Mouse (Mus musculus) layer of hippocampus, postnatal 36 days (tissue): Measurements from ENCODE around the gene Kcng3. TPM values are rescaled to one million over a fixed set of nuclear protein-coding genes. Genes with fewer than 3 reads are reported as not detected.
A peak's percentile ranks its signal among the peaks of the same experiment; 100 is the strongest.

Experiments used
- DNase-seq, 2 experiments: peaks; one replicate each; pipeline ENCODE4 v3.0.0; 2022
- total RNA-seq, 2 experiments: library from RNA; stranded (reverse); gene quantifications; 2 replicates each; pipeline ENCODE4 v1.2.3; 2021

The Kcng3 gene
- total RNA-seq, 2 experiments from 2014 or later, result 9.3 to 12.4 TPM

DNA sequence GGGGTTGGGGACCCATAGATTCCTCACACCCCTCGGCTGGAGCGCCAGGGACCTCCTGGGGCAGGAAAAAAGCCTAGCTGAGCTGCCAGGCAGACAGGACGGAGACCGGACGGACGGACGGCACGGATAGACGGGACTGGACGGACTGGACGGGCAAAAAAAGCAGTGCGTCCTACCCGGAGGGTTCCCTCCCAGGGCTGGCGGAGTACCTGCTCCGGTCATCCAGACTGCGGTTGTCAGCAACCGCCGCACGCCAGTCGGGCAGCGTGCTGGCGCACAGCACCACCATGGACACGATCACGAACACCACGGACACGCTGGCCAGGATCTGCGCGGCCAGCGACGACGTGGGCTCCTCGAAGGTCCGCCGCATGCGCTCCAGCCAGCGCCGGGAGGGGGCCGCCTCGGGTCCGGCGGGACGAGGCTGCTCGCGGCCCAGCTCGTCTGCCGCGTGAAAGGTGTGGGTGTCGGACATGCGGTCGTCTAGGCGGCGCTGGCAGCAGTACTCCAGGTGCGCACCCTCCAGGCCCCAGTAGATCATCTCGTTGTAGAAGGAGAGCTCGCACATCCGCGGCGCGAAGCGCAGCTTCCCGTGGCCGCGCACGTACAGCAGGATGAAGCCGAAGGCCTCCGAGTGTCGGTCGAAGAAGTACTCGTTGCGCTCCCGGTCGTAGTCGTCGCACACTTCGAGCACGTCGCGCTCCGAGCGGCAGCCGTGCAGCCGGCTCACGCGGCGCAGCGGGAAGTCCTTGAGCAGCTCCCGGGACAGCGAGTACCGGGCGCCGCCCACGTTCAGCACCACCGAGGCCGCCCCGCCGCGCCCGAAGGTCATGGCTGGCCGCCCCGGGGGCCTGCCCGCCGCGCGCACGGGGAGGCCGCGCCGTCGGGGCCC, 662 bp downstream of the Kcng3 start:
- DNase-seq, result peak in 1 of 2 experiments; percentile 12

DNA sequence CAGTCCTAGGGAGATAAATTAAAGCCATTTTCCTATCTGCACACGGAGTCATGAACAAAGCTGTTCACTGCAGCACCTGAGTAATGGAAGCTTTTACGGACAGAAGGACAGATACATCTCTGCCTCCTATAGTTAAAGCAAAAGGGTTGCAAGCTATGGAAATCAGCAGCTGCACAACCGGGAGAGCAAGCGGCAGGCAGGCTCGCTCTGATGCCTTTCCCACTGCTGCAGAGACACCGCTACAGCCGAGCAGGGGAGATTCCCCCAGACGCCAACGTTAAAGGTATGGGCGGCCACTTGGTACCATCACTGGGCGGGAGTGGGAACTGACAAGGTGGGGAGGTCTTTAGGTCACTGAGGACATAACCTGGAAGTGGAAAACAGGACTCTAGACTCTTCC, 17.8 kb downstream of the Kcng3 start:
- DNase-seq, result no peak

DNA sequence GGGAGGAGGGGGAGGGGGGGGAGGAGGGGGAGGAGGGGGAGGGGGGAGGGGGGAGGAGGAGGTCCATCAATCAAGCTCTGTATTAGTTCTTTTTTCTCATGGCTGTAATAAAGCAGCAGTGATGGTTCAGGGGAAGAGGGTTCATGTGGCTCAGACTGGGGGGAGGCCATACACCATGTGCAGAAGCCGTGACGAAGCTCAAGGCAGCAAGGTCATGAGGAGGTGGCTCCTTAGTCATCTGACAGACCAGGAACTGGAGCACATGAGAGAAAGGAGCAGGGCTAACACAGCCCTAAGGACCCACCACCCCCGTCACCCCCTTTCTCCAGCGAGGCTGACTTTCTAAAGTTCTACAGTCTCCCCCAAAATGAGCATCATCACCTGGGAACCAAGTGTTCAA, 22.2 kb downstream of the Kcng3 start:
- DNase-seq, result no peak

DNA sequence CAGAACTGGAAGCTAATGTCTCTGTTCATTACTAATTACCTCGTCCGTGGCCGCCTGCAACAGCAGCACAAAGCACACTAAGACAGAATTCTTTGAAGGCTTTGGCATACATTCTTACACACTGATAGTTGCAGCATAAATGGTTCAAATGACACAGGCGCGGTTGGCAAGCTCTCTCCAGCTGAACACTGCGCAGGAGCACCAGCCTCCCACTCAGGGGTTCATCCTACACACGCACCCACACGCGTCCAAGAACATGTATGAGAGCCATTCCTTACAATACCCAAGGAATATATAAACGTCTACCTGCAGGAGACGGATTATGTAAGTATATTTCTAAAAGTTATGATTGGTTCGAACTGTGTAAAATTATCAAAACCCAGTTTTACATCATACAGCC, 30.7 kb downstream of the Kcng3 start:
- DNase-seq, result no peak

DNA sequence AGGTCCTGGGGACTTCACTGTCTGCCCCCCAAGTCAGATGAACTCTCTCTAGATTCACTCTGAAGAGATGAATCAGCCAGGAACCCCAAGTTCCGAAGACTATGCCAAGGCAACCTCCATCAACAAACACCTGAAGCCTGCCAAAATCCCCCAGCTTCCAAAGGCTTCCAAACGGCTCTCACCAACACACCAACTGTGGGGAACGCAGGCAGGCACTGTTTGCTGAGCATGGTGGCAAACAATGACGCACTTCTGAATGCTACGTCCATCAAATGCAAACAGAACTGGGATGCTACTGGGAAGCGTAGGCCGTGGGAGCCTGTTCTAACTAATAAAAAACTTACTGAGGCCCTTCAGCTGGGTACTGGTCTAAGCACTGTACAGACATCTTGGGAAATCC, 35.7 kb downstream of the Kcng3 start:
- peak; percentile 36 to 50 for DNase-seq

DNA sequence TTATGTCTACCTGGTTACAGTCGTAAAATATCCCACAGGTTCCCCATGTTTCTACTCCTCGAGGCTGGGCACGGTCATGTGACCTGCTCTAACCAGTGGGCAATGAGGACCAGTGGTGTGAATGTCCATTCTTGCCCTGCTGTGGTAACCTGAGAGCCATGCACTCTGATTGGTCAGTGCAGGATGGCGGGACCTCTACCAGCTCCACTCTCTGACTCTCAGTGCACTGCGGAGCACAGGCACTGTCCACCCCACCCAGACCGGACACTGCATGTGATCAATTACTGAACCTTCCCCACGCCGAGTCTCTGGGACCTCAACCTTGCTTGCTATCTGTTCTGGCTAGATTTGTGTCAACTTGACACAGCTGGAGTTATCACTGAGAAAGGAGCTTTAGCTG, 37.2 kb downstream of the Kcng3 start:
- DNase-seq, result no peak

DNA sequence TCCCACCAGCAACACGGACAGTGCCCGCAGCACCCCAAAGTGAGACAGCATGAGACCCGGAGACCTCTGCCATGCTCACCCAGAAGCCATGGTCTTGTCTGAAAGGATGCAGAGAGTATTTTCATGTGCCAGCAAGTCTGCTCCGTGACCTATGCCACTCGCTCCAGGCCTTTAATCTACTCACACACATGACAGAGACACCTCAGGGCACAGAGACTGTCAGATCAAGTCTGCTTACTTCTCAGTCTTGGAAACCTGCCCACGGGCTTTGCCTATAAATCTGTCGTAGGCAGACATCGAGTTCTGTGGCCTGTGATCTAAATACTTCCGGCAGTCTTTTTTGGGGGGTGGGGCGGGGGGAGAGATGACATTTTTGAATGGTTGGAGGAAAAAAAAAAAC, 38.3 kb downstream of the Kcng3 start:
- DNase-seq, result no peak

DNA sequence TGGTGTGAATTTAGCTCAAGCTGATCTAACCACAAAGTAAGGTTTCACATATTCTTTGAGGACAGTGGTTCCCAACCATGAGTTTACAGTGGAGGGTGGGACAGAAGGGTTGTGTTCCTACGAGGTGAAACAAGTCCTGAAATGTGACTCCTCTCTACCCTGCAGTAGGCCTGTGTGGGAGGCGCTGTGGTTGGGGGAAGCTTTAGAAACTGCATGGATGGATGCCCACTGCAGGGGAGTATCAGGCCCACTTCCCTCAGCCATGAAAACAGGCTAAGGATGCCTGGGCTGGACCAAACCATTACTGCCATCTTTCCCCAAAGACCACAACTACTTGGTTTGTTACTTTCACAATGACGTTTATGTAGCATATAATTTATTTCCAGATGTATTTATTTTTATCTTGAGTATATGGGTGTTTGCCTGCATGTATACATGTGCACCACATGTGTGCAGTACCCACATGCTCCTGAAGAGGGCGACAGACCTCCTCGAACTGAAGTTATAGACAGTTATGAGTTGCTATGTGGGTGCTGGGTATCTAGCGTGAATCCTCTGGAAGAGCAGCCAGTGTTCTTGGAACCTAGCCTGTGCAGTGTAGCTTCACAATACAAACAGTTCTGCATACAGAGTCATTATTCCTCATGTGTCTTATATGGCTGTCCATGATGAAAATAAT, 42.9 kb downstream of the Kcng3 start:
- DNase-seq, result no peak

DNA sequence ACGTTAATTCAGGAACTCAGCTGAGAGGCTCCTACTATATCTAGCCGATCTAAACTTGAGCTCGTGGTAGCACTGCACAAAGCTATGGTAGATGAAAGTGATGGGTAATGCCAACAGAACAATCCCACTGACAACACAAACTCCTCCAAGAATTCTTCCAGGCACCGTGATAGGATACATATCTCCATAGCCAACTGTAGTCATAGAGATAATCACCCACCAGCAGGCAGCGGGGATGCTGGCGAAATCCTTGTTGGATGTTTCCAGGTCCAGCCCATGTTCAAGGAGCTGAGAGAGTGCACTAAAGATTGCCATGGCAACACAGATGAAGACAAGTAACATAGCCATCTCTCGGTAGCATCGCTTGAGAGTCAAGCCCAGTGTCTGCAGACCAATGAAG, 44.0 kb downstream of the Kcng3 start:
- peak in 1 of 2 experiments; percentile 14 for DNase-seq

DNA sequence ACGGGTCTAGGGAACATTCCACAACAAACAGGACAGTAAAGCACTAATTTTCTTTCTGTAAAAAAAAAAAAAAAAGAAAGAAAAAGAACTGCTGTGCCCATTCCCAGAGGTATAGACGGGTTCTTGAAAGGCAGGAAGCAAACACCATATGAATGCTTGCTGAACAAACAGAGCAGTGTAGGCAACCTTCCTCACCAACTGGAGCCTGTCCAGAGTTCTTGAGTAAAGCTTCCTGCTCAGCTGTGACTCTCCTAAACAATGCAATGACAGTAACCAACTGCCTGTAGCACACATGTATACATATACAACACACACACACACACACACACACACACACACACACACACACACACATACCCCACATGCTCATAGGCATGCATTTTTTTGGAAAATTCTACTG, 49.1 kb downstream of the Kcng3 start:
- no peak for DNase-seq

DNA sequence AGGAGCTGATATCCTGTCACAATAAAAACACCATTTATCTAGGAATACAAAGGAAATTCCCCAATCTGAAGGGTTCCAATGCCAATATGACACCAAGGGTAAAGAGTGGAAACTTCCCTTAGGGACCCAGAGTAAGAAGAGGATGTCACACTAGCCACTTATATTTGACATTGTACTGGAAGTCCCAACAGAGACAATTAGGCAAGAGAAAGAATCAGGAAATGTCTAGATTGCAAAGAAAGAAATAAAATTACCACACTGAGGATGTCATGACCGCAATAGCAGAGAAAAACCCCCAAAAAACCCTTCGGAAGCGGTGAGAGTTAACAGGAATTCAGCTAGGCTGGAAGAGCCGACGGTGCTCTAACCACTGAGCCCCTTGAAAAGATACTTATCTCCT, 51.0 kb downstream of the Kcng3 start:
- no peak for DNase-seq

DNA sequence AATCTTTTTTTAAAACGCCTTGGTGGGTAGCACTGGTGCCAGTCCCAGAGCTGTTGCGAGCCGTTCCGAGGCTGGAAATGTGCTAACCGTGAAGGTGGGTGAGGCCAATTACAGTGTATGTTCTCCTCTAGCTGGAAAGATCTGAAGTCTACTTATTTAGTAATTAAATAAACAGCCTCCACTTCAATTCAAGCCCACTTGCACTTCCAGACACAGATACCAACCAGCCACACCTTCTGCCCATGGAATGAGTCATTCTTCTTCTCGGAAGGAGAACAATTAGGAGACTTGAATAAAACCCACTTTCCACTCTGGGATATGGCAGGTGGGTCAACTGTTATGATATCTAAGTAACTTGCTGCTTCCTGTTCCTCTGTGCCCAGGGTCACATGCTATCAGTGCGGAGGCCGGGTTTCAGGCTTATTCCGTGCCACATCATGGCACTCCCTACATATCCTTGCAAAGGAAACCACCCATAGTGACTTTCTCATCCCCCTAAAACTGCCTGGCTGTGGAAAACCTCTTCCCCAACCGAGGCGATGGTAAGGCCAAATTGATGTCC, 54.8 kb downstream of the Kcng3 start:
- DNase-seq, result no peak

DNA sequence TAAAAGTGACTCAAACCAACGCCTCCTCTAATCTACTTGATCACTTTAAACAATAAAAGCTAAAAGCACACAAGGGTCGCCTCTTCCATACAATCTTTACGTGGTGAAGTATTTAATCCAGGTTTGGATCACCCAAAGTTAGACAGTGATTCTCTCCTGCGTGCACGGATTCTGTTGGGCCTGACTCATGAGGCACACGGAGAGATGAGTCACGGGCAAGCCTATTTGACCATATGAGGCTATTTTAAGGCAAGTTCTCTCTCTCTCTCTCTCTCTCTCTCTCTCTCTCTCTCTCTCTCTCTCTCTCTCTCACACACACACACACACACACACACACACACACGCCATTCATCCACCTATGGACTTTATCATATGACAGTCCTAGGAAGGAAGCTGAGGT, 57.1 kb downstream of the Kcng3 start:
- no peak for DNase-seq

DNA sequence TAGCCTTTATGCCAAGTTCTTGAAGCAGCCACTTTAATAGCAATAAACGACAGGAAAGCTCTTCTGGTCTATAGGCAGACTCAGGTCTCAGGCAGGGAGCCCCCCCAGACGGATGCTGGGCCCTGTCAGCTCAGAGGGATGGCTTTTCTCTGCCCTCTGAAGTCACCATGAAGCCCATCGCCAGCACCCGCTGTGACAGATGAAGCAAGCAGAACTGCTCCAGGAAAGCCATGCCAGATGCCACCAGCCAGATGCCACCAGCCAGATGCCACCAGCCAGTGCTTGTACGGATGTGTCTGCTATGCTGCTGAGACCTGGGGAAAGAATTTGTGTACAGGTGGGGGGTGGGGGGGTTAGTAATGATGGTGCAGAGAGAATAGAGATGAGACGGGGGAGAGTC, 58.6 kb downstream of the Kcng3 start:
- no peak for DNase-seq

DNA sequence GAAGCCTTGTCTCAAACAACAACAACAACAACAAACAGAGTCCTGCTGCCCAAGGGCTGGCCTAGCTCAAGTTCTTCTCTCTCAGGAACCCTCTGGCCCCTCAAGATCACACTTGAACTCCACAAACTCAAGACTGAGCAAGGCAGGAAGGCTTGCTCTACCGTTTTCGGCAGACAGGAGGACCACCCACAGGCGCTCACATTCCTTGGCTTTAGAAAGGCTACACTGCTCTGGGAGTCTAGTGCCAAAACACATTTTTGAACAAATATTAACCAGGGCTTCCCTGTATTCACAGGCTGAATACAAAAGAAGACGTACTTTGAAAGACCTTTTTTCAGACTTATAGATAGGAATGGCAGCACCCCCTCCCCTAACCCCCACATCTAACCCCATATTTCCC, 59.3 kb downstream of the Kcng3 start:
- DNase-seq, result no peak

DNA sequence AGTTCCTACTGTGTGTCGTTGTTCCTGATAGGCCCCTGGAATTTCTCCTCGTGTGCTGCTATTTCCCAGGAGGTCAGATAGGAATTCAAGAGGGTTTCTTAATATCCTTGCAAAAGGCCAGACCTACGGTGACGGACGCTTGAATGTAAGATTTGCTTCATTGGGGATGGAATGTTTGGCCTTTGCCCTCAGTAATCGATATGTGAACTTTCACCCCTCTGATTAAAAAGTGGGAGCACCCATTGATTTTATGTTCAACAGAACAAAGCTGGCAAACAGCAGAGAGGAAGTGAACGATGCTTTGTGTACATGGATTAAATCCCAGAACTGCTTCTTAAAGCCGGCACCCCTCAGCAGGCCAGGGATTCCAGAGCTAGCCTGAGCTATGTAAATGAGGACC, 64.3 kb downstream of the Kcng3 start:
- no peak for DNase-seq

DNA sequence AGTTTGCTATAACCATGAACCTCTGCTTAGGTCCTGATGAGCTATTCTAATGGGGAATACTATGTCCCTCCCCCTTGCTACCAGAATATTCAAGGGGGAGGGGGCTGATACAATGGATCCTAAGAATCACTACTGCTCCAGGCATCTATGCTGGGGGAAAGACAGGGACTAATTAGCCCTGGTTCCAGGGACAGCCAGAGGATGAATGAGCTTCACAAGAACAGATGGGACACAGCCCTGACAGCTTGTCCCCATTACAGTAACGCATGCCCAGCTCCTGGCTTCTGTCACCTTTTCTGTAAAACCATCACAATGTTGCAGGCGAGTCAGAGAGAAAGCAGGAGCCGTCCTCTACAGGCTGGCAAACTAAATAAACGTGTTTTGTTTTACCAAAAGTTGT, 66.2 kb downstream of the Kcng3 start:
- no peak for DNase-seq

DNA sequence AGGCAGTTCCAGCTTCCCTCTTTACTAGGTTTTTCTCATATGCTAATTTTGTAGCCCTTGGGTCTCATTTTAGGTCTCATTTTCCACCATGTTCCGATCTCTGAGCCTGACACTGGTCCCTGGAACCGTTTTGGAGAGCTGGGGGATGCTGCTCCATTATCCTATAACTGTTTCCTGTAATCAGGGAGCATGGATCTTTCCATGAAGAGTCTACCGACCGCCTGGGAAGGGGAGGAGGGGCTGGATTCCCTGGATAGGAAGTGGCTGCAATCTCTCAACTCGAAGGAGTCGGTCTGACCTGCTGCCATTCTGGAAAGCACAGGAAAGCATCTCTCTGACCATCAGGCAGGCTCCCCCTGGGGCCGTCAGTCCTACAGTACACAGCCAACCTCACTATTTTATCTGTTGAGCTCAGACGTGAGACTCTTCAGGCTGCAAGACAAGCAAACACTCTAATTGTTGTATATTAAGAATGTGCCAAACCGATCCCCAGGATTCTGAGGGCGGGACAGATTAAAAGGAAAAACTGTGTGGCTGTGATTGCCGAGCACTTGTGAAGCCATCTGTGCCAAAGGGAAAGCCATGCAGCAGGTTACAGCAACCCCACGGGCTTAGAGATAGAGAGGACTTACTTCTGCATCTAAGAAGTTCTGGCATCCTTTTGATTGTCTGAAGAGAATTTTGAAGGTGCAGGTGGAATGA, 67.4 kb downstream of the Kcng3 start:
- no peak for DNase-seq

DNA sequence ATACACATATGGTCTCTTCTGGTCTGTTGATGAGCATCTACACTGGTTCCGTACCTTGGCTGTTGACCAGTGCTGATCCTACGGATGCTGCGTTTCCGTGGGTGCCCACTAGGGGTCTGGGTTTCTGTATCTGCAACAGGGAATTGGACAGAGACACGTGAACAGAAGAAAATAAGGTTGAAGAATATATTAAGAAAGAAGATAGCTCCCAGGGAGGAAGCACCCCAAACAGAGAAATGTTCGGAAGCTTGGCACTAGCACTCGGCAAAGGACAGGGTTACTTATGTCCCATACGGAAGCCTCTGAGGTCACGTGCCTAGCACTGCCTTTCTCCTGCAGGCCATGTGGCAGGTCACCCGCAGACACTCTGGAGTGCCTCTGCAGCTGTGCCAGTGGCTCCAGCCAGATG, 68.0 kb downstream of the Kcng3 start:
- DNase-seq, result no peak

DNA sequence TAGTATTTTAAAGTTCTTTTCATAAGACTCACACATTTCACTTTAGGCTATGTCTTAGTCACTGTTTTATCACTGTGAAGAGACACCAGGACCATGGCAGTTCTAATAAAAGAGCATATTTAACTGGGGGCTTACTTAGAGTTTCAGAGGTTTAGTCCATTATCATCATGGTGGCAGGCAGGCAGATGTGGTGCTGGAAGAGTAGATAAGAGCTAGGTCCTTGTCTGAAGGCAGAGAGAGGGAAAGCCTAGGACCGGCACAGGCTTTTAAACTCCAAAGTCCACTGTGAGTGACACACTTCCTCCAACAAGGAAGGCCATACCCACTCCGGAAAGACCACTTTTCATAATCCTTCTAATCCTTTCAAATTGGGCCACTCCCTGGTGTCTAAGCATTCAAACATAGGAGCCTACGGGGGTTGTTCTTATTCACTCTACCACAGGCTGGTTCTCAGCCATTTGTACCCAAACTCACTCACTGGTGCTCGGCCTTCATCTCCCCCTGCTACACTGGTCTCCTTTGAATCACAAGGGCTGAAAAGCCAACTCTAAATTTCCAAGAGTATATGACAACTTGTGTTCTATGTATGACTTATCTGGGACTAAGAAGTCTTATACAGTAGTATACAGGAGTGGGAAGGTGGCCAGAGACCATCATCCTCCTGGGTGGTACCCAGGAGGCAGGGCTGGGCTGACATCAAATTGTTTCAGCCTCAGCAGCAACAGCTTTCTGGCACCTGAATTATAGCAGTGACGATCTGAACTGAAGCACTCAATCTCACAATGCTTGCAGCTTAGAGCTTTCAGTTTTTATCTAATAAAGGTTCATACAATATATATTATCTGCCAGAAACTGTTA, 69.3 kb downstream of the Kcng3 start:
- no peak for DNase-seq

DNA sequence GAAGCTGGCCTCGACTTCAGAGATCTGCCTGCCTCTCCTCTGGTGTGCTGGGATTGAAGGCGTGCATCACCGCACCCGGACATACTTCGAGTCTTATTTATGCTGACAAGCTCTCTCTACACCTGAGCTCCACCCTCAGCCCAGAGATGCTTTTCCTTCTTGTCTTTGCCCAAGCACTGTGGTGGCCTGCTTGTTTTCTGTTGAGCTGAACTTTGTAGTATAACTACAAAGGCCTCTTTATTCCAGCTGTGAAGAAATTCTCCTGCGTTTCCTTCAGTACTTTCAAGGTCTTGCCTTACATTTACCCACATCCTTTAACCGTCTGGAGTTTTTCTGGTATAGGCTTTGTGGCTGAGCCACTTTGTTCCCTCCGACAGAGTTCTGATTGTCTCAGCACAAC, 72.6 kb downstream of the Kcng3 start:
- no peak for DNase-seq

DNA sequence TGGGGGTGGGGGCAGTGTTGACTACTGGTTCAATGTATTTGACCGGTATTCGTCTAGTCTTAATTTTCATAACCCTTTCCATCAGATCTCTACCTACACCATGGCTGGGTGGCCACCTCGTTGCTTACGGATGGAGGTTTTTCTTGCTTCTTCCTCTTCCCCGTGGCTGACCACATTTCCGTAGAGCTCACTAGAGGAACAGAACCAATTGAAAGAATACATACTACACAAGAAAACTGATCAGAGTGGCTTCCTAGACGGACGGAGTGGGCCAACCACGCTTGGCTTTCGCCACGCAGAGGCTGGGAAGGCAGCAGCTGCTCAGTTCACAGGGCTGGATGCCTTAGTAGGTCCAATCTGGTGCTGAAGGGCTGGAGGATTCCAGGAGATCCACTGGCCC, 75.9 kb downstream of the Kcng3 start:
- DNase-seq, result no peak
